Comparison of ENCODE assay signal across 25 mouse cellular contexts in genomic region chr9:8703956-8704355, GRCm38 (mm10).
DNase-seq lines count a peak whose midpoint lies in the region; ATAC-seq and TF ChIP-seq lines count a peak whose summit lies in the region.
"Had no signal": no experiment of that assay in that cellular context is flagged by ENCODE, and none has a peak within 500 bp of the region (broad histone marks: within the 10 kb centered on the region; RNA-seq: fewer than 3 reads in every experiment).

No protein-coding gene starts in this region.

- no peaks in the 10 kb centered on the region for H3K27me3 ChIP-seq in kidney, embryonic 16.5 days (ENCODE audit: insufficient read depth, low read length)
- H3K27me3 ChIP-seq in lung, embryonic 14.5 days (ENCODE audit: insufficient read depth, low read length) = no peaks in the 10 kb centered on the region
- H3K27me3 ChIP-seq in intestine, embryonic 15.5 days (replicated peaks) = no peaks in the 10 kb centered on the region
- no peaks in the 10 kb centered on the region for H3K27me3 ChIP-seq in intestine, postnatal 0 days (replicated peaks; ENCODE audit: control insufficient read depth, insufficient read depth, low read length)
- H3K27me3 ChIP-seq: CH12.LX; embryonic facial prominence, embryonic 12.5 days; forebrain, embryonic 13.5 days; Patski had no signal

- H3K27ac ChIP-seq in kidney, embryonic 16.5 days (ENCODE audit: low read length) = no peak overlapping the region
- no peak overlapping the region for H3K27ac ChIP-seq in lung, embryonic 14.5 days (ENCODE audit: low read depth)
- no peak overlapping the region for H3K27ac ChIP-seq in intestine, embryonic 15.5 days
- H3K27ac ChIP-seq in intestine, postnatal 0 days (ENCODE audit: low read depth, low read length) = no peak overlapping the region
- H3K27ac ChIP-seq: embryonic facial prominence, embryonic 10.5 days; embryonic facial prominence, embryonic 12.5 days; forebrain, embryonic 13.5 days had no signal

- no peaks in the 10 kb centered on the region for H3K4me1 ChIP-seq in kidney, embryonic 16.5 days (ENCODE audit: insufficient read depth, low read length)
- H3K4me1 ChIP-seq in lung, embryonic 14.5 days (ENCODE audit: insufficient read depth) = no peaks in the 10 kb centered on the region
- H3K4me1 ChIP-seq in intestine, embryonic 15.5 days (replicated peaks) = no peaks in the 10 kb centered on the region; the same call in 1 of the 2 replicates
- H3K4me1 ChIP-seq in intestine, postnatal 0 days (replicated peaks; ENCODE audit: control insufficient read depth, insufficient read depth, low read length) = 0 out of 2 replicates have a peak, but pooled peaks cover 2% of the 10 kb centered on the region
- H3K4me1 ChIP-seq: embryonic facial prominence, embryonic 10.5 days; embryonic facial prominence, embryonic 12.5 days; forebrain, embryonic 13.5 days had no signal

- H3K36me3 ChIP-seq in kidney, embryonic 16.5 days (ENCODE audit: insufficient read depth, low read length) = no peaks in the 10 kb centered on the region
- no peaks in the 10 kb centered on the region for H3K36me3 ChIP-seq in lung, embryonic 14.5 days (ENCODE audit: insufficient read depth)
- no peaks in the 10 kb centered on the region for H3K36me3 ChIP-seq in intestine, embryonic 15.5 days
- H3K36me3 ChIP-seq in intestine, postnatal 0 days (ENCODE audit: control insufficient read depth, insufficient read depth) = no peaks in the 10 kb centered on the region
- H3K36me3 ChIP-seq: embryonic facial prominence, embryonic 10.5 days; embryonic facial prominence, embryonic 12.5 days; G1E had no signal

- no peaks in the 10 kb centered on the region for H3K9me3 ChIP-seq in kidney, embryonic 16.5 days (ENCODE audit: low read length)
- no peaks in the 10 kb centered on the region for H3K9me3 ChIP-seq in lung, embryonic 14.5 days (ENCODE audit: low read depth, low read length)
- H3K9me3 ChIP-seq in intestine, embryonic 15.5 days = no peaks in the 10 kb centered on the region
- no peaks in the 10 kb centered on the region for H3K9me3 ChIP-seq in intestine, postnatal 0 days (ENCODE audit: control insufficient read depth)
- H3K9me3 ChIP-seq: embryonic facial prominence, embryonic 10.5 days; embryonic facial prominence, embryonic 12.5 days; forebrain, embryonic 13.5 days; G1E had no signal

- no peak overlapping the region for H3K9ac ChIP-seq in kidney, embryonic 16.5 days (replicated peaks; ENCODE audit: low read length)
- H3K9ac ChIP-seq in lung, embryonic 14.5 days = no peak overlapping the region
- H3K9ac ChIP-seq in intestine, embryonic 15.5 days = no peak overlapping the region
- no peak overlapping the region for H3K9ac ChIP-seq in intestine, postnatal 0 days (ENCODE audit: low read depth, low read length)
- H3K9ac ChIP-seq: embryonic facial prominence, embryonic 12.5 days; forebrain, embryonic 13.5 days had no signal

- H3K4me3 ChIP-seq in kidney, embryonic 16.5 days (ENCODE audit: low read length) = no peak overlapping the region
- H3K4me3 ChIP-seq in lung, embryonic 14.5 days (ENCODE audit: low read depth, low read length) = no peak overlapping the region
- H3K4me3 ChIP-seq in intestine, embryonic 15.5 days (replicated peaks) = no peak overlapping the region
- no peak overlapping the region for H3K4me3 ChIP-seq in intestine, postnatal 0 days (ENCODE audit: low read depth, low read length)
- H3K4me3 ChIP-seq: embryonic facial prominence, embryonic 10.5 days; embryonic facial prominence, embryonic 12.5 days; forebrain, embryonic 13.5 days had no signal

- TF ChIP-seq CTCF in lung, embryonic 14.5 days (IDR thresholded peaks at IDR 0.05; ENCODE audit: low read depth) = no peak
- TF ChIP-seq CTCF in intestine, postnatal 0 days (IDR thresholded peaks at IDR 0.05; ENCODE audit: low read depth) = no peak

- H3K4me2 ChIP-seq in kidney, embryonic 16.5 days (replicated peaks; ENCODE audit: low read depth, low read length) = no peak overlapping the region
- H3K4me2 ChIP-seq in lung, embryonic 14.5 days = no peak overlapping the region
- no peak overlapping the region for H3K4me2 ChIP-seq in intestine, embryonic 15.5 days (replicated peaks)
- no peak overlapping the region for H3K4me2 ChIP-seq in intestine, postnatal 0 days (replicated peaks; ENCODE audit: low read depth)
- H3K4me2 ChIP-seq: embryonic facial prominence, embryonic 12.5 days; forebrain, embryonic 13.5 days had no signal

- peak; percentile 69; the same call in 1 of the 2 replicates for ATAC-seq in kidney, embryonic 16.5 days (ENCODE audit: low FRiP score, low TSS enrichment)
- ATAC-seq in lung, embryonic 14.5 days (ENCODE audit: insufficient read depth) = no peak
- ATAC-seq in intestine, embryonic 15.5 days = peak; percentile 95
- ATAC-seq in intestine, postnatal 0 days = 0 out of 2 replicates have a peak, but pooled peaks have one; percentile 33
- ATAC-seq: activated CD4-positive, CD25-positive, alpha-beta regulatory T cell, adult 4 months; CD4-positive, CD25-positive, alpha-beta regulatory T cell, adult 4 months; forebrain, embryonic 13.5 days; Patski had no signal

- intact Hi-C loops in heart, postnatal 36 days (cut with DNase I) = no loop called here

- WGBS in kidney, embryonic 16.5 days = 44% methylated on average over 5 of the region's 5 CpGs
- WGBS in lung, embryonic 14.5 days = 33% methylated on average over 5 of the region's 5 CpGs
- 43% methylated on average over 5 of the region's 5 CpGs for WGBS in intestine, embryonic 15.5 days
- 34% methylated on average over 5 of the region's 5 CpGs for WGBS in intestine, postnatal 0 days

- DNase-seq in kidney, postnatal 25 days = no peak
- peak; percentile 3 for DNase-seq in lung, embryonic 14.5 days
- no peak for DNase-seq in lung, postnatal 36 days
- no peak for DNase-seq in heart, postnatal 36 days
- no peak for DNase-seq in urinary bladder, adult 18-20 months (ENCODE audit: low spot score in 2 of 2)
- DNase-seq: adrenal gland, adult 8-10 months; adrenal gland, postnatal 14 days; adrenal gland, postnatal 36 days; B cell, adult 2 months; cerebellum, adult 11-12 months; cerebellum, adult 2 months; cerebellum, adult 9-10 months; cerebellum, postnatal 10 days; cerebellum, postnatal 25 days had no signal
